Mouse (Mus musculus) embryonic facial prominence, embryonic 13.5 days (tissue): Measurements from ENCODE around the gene Gtf2ird1. TPM values are rescaled to one million over a fixed set of nuclear protein-coding genes. Genes with fewer than 3 reads are reported as not detected.

Experiments used
- ATAC-seq: fragments of 200-750 bp; cut with Nextera tagmentation; 2 replicates; pipeline ENCODE4 v1.8.0; 2017; ENCODE audit warnings: low read depth; ENCODE audit not compliant: insufficient number of reproducible peaks, insufficient read depth, low FRiP score, low TSS enrichment
- H3K27ac ChIP-seq: fragments of 300-500 bp; sonication (generic); 2 replicates; pipeline ENCODE4 v1.5.1; 2015; ENCODE audit warnings: moderate library complexity, mild to moderate bottlenecking, inconsistent platforms
- H3K27me3 ChIP-seq: fragments of 300-500 bp; sonication (generic); 2 replicates; pipeline ENCODE4 v1.6.1; 2015; ENCODE audit warnings: mild to moderate bottlenecking, inconsistent platforms
- H3K36me3 ChIP-seq: fragments of 300-500 bp; sonication (generic); 2 replicates; pipeline ENCODE4 v1.6.1; 2015; ENCODE audit warnings: mild to moderate bottlenecking, inconsistent platforms
- H3K4me1 ChIP-seq: fragments of 300-500 bp; sonication (generic); 2 replicates; pipeline ENCODE4 v1.6.1; 2015; ENCODE audit warnings: inconsistent platforms
- H3K4me2 ChIP-seq: fragments of 300-500 bp; sonication (generic); 2 replicates; pipeline ENCODE4 v1.6.1; 2015; ENCODE audit warnings: moderate library complexity, mild to moderate bottlenecking, inconsistent platforms
- H3K4me3 ChIP-seq: fragments of 300-500 bp; sonication (generic); 2 replicates; pipeline ENCODE4 v1.5.1; 2015; ENCODE audit warnings: mild to moderate bottlenecking, inconsistent platforms
- H3K9ac ChIP-seq: fragments of 300-500 bp; sonication (generic); 2 replicates; pipeline ENCODE4 v1.6.1; 2015; ENCODE audit warnings: mild to moderate bottlenecking, inconsistent platforms
- H3K9me3 ChIP-seq: fragments of 300-500 bp; sonication (generic); 2 replicates; pipeline ENCODE4 v1.6.1; 2016; ENCODE audit warnings: inconsistent platforms
- WGBS: fragments of 180-500 bp; shearing (Covaris S2); methylation state at CpG from one replicate; pipeline ENCODE4 v1.1.7; 2015; ENCODE audit warnings: mixed read lengths; 5-methylcytosine and 5-hydroxymethylcytosine counted together
- polyA plus RNA-seq: library from polyadenylated mRNA; unstranded; fragments of >200 nt; fragmentation: Nextera tagmentation; extraction: Ambion mirVana; gene quantifications from 2 replicates; pipeline ENCODE4 v1.2.1, GENCODE M21; 2015

Gtf2ird1 gene
- polyA plus RNA-seq, 1 experiment from 2014 or later, result 130 TPM

- Histone ChIP-seq H3K9me3 (no peaks in the 10 kb centered on the region; the same call in 1 of the 2 replicates), H3K27me3 (no peaks in the 10 kb centered on the region), H3K27ac (no peak overlapping the region), H3K9ac (no peak overlapping the region), H3K36me3 (peaks cover 59% of the 10 kb centered on the region), H3K4me3 (no peak overlapping the region), H3K4me1 (peaks cover 70% of the 10 kb centered on the region), H3K4me2 (no peak overlapping the region)
- no peak for ATAC-seq
- WGBS, result 76% methylated on average over 3 of the region's 3 CpGs
Measured at GRCm38 (mm10) chr5:134441105-134441504, 15.4 kb downstream of the Gtf2ird1 start.

DNA sequence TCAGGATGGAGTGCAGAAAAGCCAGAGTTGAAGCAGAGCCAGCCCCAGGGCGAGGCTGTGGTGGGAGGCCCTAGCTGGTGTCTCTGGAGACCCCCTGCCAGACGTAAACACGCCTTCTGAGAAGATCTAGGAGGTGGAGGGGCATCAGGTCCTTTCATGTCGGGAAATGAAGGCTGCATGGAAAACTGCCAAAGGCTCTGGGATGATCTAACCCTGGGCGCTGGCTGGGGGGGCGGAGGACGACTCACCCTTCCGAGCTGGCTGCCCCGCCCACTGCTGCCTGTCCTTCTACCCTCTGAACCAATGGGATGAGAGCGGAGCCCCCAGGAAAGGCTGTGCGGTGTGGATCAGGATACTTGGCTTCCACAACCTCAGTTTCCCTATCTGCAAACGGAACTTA is 16.4 kb downstream of the Gtf2ird1 start:
- Histone ChIP-seq H3K27ac (peak overlapping the region; percentile 44; the same call in 1 of the 2 replicates), H3K27me3 (no peaks in the 10 kb centered on the region), H3K36me3 (peaks cover 59% of the 10 kb centered on the region), H3K4me3 (no peak overlapping the region), H3K9me3 (no peaks in the 10 kb centered on the region; the same call in 1 of the 2 replicates), H3K9ac (no peak overlapping the region), H3K4me2 (no peak overlapping the region), H3K4me1 (peaks cover 66% of the 10 kb centered on the region)
- WGBS, result 73% methylated on average over 12 of the region's 12 CpGs
- ATAC-seq, result 0 out of 2 replicates have a peak, but pooled peaks have one; percentile 1

DNA sequence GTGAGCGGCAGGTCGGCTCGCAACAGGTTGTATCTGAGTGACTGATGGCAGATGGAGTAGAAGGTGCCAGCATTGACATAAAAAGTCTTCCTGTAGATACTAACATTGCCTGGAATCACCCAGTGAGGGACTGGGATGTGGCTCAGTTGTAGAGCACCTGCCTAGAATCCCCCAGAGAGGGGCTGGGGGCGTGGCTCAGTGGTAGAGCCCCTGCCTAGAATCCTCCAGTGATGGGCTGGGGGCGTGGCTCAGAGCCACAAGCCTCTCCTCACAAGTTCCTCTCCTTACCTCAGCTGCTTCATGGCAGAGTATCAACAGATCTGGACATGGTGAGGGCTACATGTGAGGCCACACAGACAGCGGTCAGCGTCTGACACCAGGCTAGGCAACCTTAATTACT is 17.0 kb downstream of the Gtf2ird1 start:
- Histone ChIP-seq H3K4me2 (no peak overlapping the region), H3K4me1 (peaks cover 63% of the 10 kb centered on the region), H3K36me3 (peaks cover 63% of the 10 kb centered on the region), H3K9me3 (no peaks in the 10 kb centered on the region; the same call in 1 of the 2 replicates), H3K27me3 (no peaks in the 10 kb centered on the region), H3K9ac (no peak overlapping the region), H3K27ac (0 out of 2 replicates have a peak overlapping the region, but pooled peaks have one; percentile 44), H3K4me3 (no peak overlapping the region)
- no peak for ATAC-seq
- 96% methylated on average over 7 of the region's 7 CpGs for WGBS

GRCm38 (mm10) chr5:134438676-134439425 is 17.7 kb downstream of the Gtf2ird1 start:
- 91% methylated on average over 6 of the region's 6 CpGs for WGBS
- no peak overlapping the region for H3K27ac ChIP-seq
- H3K4me1 ChIP-seq, result peaks cover 66% of the 10 kb centered on the region
- no peak overlapping the region for H3K9ac ChIP-seq
- H3K36me3 ChIP-seq, result peaks cover 59% of the 10 kb centered on the region
- H3K4me3 ChIP-seq, result no peak overlapping the region
- H3K9me3 ChIP-seq, result no peaks in the 10 kb centered on the region; the same call in 1 of the 2 replicates
- ATAC-seq, result no peak
- H3K4me2 ChIP-seq, result no peak overlapping the region
- no peaks in the 10 kb centered on the region for H3K27me3 ChIP-seq

DNA sequence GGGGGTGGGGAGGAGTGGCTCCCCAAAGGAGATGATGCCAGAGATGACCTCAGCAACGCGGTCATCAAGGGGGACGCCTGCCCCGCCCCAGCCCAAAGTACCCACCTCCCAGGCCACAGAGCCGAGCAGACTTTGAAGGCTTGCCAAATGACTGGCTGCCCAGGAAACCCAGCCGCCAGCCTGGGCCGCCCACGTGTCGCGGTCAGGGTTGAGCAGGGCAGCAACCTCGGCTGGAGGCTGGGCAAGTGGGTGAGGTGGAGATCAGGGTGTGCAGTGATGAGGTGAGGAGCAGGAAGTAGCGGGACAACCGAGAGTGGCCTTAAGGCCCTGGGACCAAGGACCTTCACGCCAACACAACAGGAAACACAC is 19.1 kb downstream of the Gtf2ird1 start:
- H3K9me3 ChIP-seq, result no peaks in the 10 kb centered on the region
- H3K27me3 ChIP-seq, result no peaks in the 10 kb centered on the region
- WGBS, result 73% methylated on average over 14 of the region's 14 CpGs
- ATAC-seq, result no peak
- H3K27ac ChIP-seq, result peak overlapping the region; percentile 68; the same call in 1 of the 2 replicates
- H3K4me2 ChIP-seq, result no peak overlapping the region
- no peak overlapping the region for H3K9ac ChIP-seq
- peaks cover 46% of the 10 kb centered on the region for H3K36me3 ChIP-seq
- H3K4me3 ChIP-seq, result no peak overlapping the region
- H3K4me1 ChIP-seq, result peaks cover 74% of the 10 kb centered on the region

- Histone ChIP-seq H3K27ac (peak overlapping the region; percentile 68; the same call in 1 of the 2 replicates), H3K9ac (0 out of 2 replicates have a peak overlapping the region, but pooled peaks have one; percentile 46), H3K9me3 (no peaks in the 10 kb centered on the region), H3K4me2 (no peak overlapping the region), H3K27me3 (no peaks in the 10 kb centered on the region), H3K4me1 (peaks cover 74% of the 10 kb centered on the region), H3K4me3 (no peak overlapping the region), H3K36me3 (peaks cover 41% of the 10 kb centered on the region)
- 83% methylated on average over 13 of the region's 13 CpGs for WGBS
- no peak for ATAC-seq
Measured at GRCm38 (mm10) chr5:134436782-134437458, 19.6 kb downstream of the Gtf2ird1 start.

GRCm38 (mm10) chr5:134435836-134436331 is 20.6 kb downstream of the Gtf2ird1 start:
- peaks cover 31% of the 10 kb centered on the region for H3K36me3 ChIP-seq
- peak overlapping the region; percentile 68 for H3K27ac ChIP-seq
- peak overlapping the region; percentile 21; the same call in 1 of the 2 replicates for H3K9ac ChIP-seq
- peak overlapping the region; percentile 24; the same call in 1 of the 2 replicates for H3K4me2 ChIP-seq
- no peak overlapping the region for H3K4me3 ChIP-seq
- H3K4me1 ChIP-seq, result peaks cover 70% of the 10 kb centered on the region
- ATAC-seq, result no peak
- H3K27me3 ChIP-seq, result no peaks in the 10 kb centered on the region
- H3K9me3 ChIP-seq, result no peaks in the 10 kb centered on the region
- whole genome bisulfite sequencing, result 30% methylated on average over 12 of the region's 12 CpGs

DNA sequence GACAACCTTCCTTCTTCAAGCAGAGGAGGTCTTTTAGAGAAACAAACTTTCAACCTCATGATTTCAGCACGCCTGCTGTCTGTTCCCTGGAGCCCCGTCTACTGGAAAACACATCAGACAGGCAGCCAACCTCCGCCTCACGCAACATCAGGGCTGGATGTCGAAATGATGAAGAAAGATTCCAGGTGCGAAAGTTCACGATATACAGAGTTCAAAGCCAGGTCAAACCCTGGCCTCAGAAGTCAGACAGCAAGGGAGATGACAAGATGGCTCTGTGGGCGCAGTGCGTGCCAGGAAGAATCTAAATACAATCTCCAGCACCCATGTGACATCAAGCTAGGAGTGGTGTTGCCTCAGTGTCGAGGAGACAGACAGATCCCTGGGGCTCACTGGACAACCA is 23.4 kb downstream of the Gtf2ird1 start:
- no peak overlapping the region for H3K9ac ChIP-seq
- no peak overlapping the region for H3K4me2 ChIP-seq
- H3K4me1 ChIP-seq, result peaks cover 49% of the 10 kb centered on the region
- H3K9me3 ChIP-seq, result no peaks in the 10 kb centered on the region
- no peak overlapping the region for H3K27ac ChIP-seq
- WGBS, result 73% methylated on average over 10 of the region's 10 CpGs
- H3K36me3 ChIP-seq, result peaks cover 25% of the 10 kb centered on the region
- H3K4me3 ChIP-seq, result no peak overlapping the region
- no peaks in the 10 kb centered on the region for H3K27me3 ChIP-seq
- no peak for ATAC-seq

DNA sequence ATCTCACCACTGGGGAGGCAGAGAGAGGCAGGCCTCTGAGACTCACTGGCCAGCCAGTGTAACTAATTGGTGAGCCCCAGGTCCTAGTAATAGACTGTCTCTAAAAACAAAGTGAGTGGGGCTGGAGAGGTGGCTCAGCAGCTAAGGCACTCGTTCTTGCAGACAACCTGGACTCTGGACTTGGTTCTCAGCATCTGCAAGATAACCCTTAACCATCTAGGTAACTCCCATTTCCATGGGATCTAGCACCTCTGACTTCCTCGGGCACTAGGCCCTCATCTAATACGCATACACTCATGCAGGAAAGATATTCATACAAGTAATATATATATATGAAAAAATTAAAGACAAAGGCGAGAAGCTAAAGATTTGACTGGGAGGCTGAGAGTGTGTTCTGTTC is 26.4 kb downstream of the Gtf2ird1 start:
- no peak for ATAC-seq

GRCm38 (mm10) chr5:134427664-134428063 is 28.9 kb downstream of the Gtf2ird1 start:
- peak overlapping the region; percentile 14; the same call in 1 of the 2 replicates for H3K27ac ChIP-seq
- no peak for ATAC-seq
- H3K9ac ChIP-seq, result no peak overlapping the region
- H3K9me3 ChIP-seq, result no peaks in the 10 kb centered on the region
- H3K4me2 ChIP-seq, result no peak overlapping the region
- peaks cover 13% of the 10 kb centered on the region for H3K4me1 ChIP-seq
- no peak overlapping the region for H3K4me3 ChIP-seq
- H3K27me3 ChIP-seq, result no peaks in the 10 kb centered on the region
- H3K36me3 ChIP-seq, result peaks cover 47% of the 10 kb centered on the region
- 88% methylated on average over 9 of the region's 9 CpGs for WGBS

More for the DNA sequence above, 26.4 kb downstream of the Gtf2ird1 start:
- Histone ChIP-seq H3K36me3 (peaks cover 33% of the 10 kb centered on the region), H3K4me2 (no peak overlapping the region), H3K27me3 (no peaks in the 10 kb centered on the region), H3K4me1 (peaks cover 31% of the 10 kb centered on the region), H3K9me3 (no peaks in the 10 kb centered on the region), H3K27ac (peak overlapping the region; percentile 44; the same call in 1 of the 2 replicates), H3K4me3 (no peak overlapping the region), H3K9ac (no peak overlapping the region)
- WGBS, result 85% methylated on average over 4 of the region's 4 CpGs

DNA sequence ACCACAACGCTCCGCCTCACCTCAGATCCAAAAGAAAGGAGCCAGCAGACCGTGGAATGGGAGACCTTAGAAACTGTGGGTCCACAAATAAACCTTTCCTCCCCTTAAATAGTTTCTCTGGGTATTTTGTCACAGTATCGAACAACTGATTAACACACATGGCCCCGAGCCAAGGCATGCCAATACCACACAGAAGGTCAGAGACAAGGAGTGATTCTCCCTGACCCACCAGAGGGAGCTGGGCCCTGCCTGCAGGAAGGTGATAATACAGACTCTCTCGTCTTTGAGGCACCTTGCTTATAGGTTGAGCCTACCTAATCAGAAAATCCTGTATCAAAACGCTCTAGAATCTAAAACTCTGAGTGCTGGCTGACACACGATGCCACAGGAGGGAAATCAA is 30.9 kb downstream of the Gtf2ird1 start:
- no peak overlapping the region for H3K4me3 ChIP-seq
- H3K9ac ChIP-seq, result no peak overlapping the region
- H3K4me1 ChIP-seq, result peaks cover 24% of the 10 kb centered on the region
- no peaks in the 10 kb centered on the region for H3K27me3 ChIP-seq
- no peak for ATAC-seq
- no peaks in the 10 kb centered on the region for H3K9me3 ChIP-seq
- WGBS, result 93% methylated on average over 8 of the region's 8 CpGs
- no peak overlapping the region for H3K4me2 ChIP-seq
- peaks cover 49% of the 10 kb centered on the region for H3K36me3 ChIP-seq
- H3K27ac ChIP-seq, result no peak overlapping the region
